Mouse (Mus musculus) MEL (cell line): ENCODE measurements around the gene Slc33a1. TPM values are rescaled to one million over a fixed set of nuclear protein-coding genes. Genes with fewer than 3 reads are reported as not detected.

Experiments used
- DNase-seq: peaks from one replicate; pipeline ENCODE4 v3.0.0; 2011; ENCODE audit warnings: low read depth, low spot score
- H3K27ac ChIP-seq: 2 replicates; pipeline ENCODE4 v1.5.1; 2012; ENCODE audit warnings: low read depth, mild to moderate bottlenecking, control low read depth, low read length, moderate library complexity; ENCODE audit not compliant: control insufficient read depth
- H3K27me3 ChIP-seq, 2 experiments: fragments of 150-350 bp in 1 of 2; sonication (generic) in 1 of 2; 2 replicates each; pipeline ENCODE4 v1.6.1; 2012; ENCODE audit warnings: low read length in 2 of 2, mild to moderate bottlenecking in 2 of 2, improper control_type of control experiment in 1 of 2, moderate library complexity in 1 of 2; ENCODE audit not compliant: insufficient read depth in 2 of 2, control insufficient read depth in 1 of 2
- H3K36me3 ChIP-seq, 2 experiments: 2 replicates each; pipeline ENCODE4 v1.6.1; 2012 to 2014; ENCODE audit warnings: low read length in 2 of 2, improper control_type of control experiment in 1 of 2, inconsistent platforms in 1 of 2, mild to moderate bottlenecking in 1 of 2; ENCODE audit not compliant: insufficient read depth in 2 of 2, control insufficient read depth in 1 of 2
- H3K4me1 ChIP-seq, 2 experiments: fragments of 150-350 bp in 1 of 2; sonication (generic) in 1 of 2; 2 replicates each; pipeline ENCODE4 v1.6.1; 2012; ENCODE audit warnings: low read length in 2 of 2, improper control_type of control experiment in 1 of 2, mild to moderate bottlenecking in 1 of 2; ENCODE audit not compliant: insufficient read depth in 2 of 2, control insufficient read depth in 1 of 2
- H3K4me3 ChIP-seq, 2 experiments: fragments of 150-350 bp in 1 of 2; sonication (generic) in 1 of 2; 2 replicates each; pipeline ENCODE4 v1.5.1; 2012; ENCODE audit warnings: low read depth in 2 of 2, low read length in 2 of 2, mild to moderate bottlenecking in 2 of 2, moderate library complexity in 2 of 2, control low read depth in 1 of 2, improper control_type of control experiment in 1 of 2; ENCODE audit not compliant: control insufficient read depth in 1 of 2, insufficient read depth in 1 of 2
- H3K79me2 ChIP-seq: 2 replicates; pipeline ENCODE4 v1.6.1; 2012; ENCODE audit warnings: mild to moderate bottlenecking, low read length, moderate library complexity; ENCODE audit not compliant: control insufficient read depth, poor library complexity, insufficient read depth
- H3K9ac ChIP-seq: 2 replicates; pipeline ENCODE4 v1.6.1; 2012; ENCODE audit warnings: low read depth, mild to moderate bottlenecking, control low read depth, low read length, moderate library complexity; ENCODE audit not compliant: control insufficient read depth, poor library complexity, severe bottlenecking
- H3K9me3 ChIP-seq: fragments of 150-350 bp; sonication (generic); replicated peaks from 2 replicates; pipeline ENCODE4 v1.6.1; 2012; ENCODE audit warnings: mild to moderate bottlenecking, low read length, improper control_type of control experiment, moderate library complexity; ENCODE audit not compliant: insufficient read depth
- ETS1 ChIP-seq: IDR thresholded peaks from 2 replicates; pipeline ENCODE4 v1.6.1; 2012; ENCODE audit warnings: low read depth, mild to moderate bottlenecking, inconsistent platforms, low read length, improper control_type of control experiment, moderate library complexity
- HCFC1 ChIP-seq: IDR thresholded peaks from 2 replicates; pipeline ENCODE4 v1.6.1; 2012; ENCODE audit warnings: low read depth, mild to moderate bottlenecking, inconsistent platforms, low read length, improper control_type of control experiment, moderate library complexity
- MYC ChIP-seq: IDR thresholded peaks from 2 replicates; pipeline ENCODE4 v1.6.1; 2011; ENCODE audit warnings: low read depth, mild to moderate bottlenecking, low read length, improper control_type of control experiment, moderate library complexity
- POLR2A ChIP-seq, 2 experiments: IDR thresholded peaks; 2 replicates each; pipeline ENCODE4 v1.6.1; 2011 to 2012; ENCODE audit warnings: low read length in 2 of 2, mild to moderate bottlenecking in 2 of 2, control low read depth in 1 of 2, improper control_type of control experiment in 1 of 2, low read depth in 1 of 2, moderate library complexity in 1 of 2; ENCODE audit not compliant: control insufficient read depth in 1 of 2, insufficient read depth in 1 of 2, poor library complexity in 1 of 2
- POLR2AphosphoS2 ChIP-seq: IDR thresholded peaks from 2 replicates; pipeline ENCODE4 v1.6.1; 2011; ENCODE audit warnings: low read length, improper control_type of control experiment
- SIN3A ChIP-seq: IDR thresholded peaks from 2 replicates; pipeline ENCODE4 v1.6.1; 2012; ENCODE audit warnings: low read length, improper control_type of control experiment, inconsistent platforms
- TBP ChIP-seq: IDR thresholded peaks from 2 replicates; pipeline ENCODE4 v1.8.0; 2011; ENCODE audit warnings: low read depth, low read length, improper control_type of control experiment
- UBTF ChIP-seq: IDR thresholded peaks from 2 replicates; pipeline ENCODE4 v1.6.1; 2012; ENCODE audit warnings: low read depth, mild to moderate bottlenecking, inconsistent platforms, low read length, improper control_type of control experiment, moderate library complexity, borderline replicate concordance; ENCODE audit not compliant: insufficient read depth
- ZC3H11A ChIP-seq: IDR thresholded peaks from 2 replicates; pipeline ENCODE4 v1.6.1; 2012; ENCODE audit warnings: low read depth, mild to moderate bottlenecking, inconsistent platforms, low read length, improper control_type of control experiment
- ZKSCAN1 ChIP-seq: IDR thresholded peaks from 2 replicates; pipeline ENCODE4 v1.6.1; 2012; ENCODE audit warnings: low read depth, mild to moderate bottlenecking, inconsistent platforms, low read length, improper control_type of control experiment, moderate library complexity
- ZMIZ1 ChIP-seq: IDR thresholded peaks from 2 replicates; pipeline ENCODE4 v1.6.1; 2012; ENCODE audit warnings: low read depth, mild to moderate bottlenecking, inconsistent platforms, low read length, improper control_type of control experiment, moderate library complexity
- ZNF384 ChIP-seq: IDR thresholded peaks from 2 replicates; pipeline ENCODE4 v1.6.1; 2012; ENCODE audit warnings: low read depth, mild to moderate bottlenecking, inconsistent platforms, low read length, improper control_type of control experiment
- polyA plus RNA-seq, 2 experiments: library from polyadenylated mRNA; stranded (reverse) in 1 of 2; unstranded in 1 of 2; fragments of >175 nt in 1 of 2; fragments of >200 nt in 1 of 2; gene quantifications; 2 replicates each; pipeline versions ENCODE4 v1.2.1 to v1.2.4; 2012; ENCODE audit warnings: low replicate concordance in 2 of 2, low read depth in 1 of 2; ENCODE audit not compliant: insufficient read length in 2 of 2, insufficient read depth in 1 of 2, missing spikeins in 1 of 2
- total RNA-seq: library from RNA; depleted of rRNA; stranded (reverse); fragments of 300-350 nt; gene quantifications from 2 replicates; pipeline ENCODE4 v1.2.3, GENCODE M21; 2012

The Slc33a1 gene
- total and polyA plus RNA-seq, 3 experiments: 27.2 to 123 (median 31.3) TPM

DNA sequence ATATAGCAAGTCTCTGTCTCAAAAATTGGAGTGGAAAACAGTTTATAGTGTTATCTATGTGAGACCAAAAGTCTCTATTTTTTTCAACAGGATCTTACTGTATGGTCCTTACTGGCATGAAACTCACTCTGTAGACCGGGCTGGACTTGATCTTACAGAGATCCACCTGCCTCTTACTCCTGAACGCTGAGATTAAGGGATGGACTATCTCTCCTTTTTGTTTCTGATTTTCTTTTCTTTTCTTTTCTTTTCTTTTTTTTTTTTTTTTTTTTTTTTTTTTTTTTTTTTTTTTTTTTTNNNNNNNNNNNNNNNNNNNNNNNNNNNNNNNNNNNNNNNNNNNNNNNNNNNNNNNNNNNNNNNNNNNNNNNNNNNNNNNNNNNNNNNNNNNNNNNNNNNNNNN is 1.4 kb upstream of the Slc33a1 start:
- Histone ChIP-seq H3K27me3 (no peaks in the 10 kb centered on the region), H3K79me2 (peaks cover 28% of the 10 kb centered on the region), H3K4me1 (peaks cover 7 to 9% of the 10 kb centered on the region in 2 experiments; a peak in 3 of 4 replicates), H3K9ac (no peak overlapping the region), H3K36me3 (peaks cover 0 to 26% of the 10 kb centered on the region in 2 experiments; a peak in 3 of 4 replicates), H3K4me3 (no peak overlapping the region), H3K27ac (no peak overlapping the region), H3K9me3 (no peaks in the 10 kb centered on the region)
- no peak for DNase-seq
- TF ChIP-seq ZNF384 (peak; percentile 48), ETS1 (no peak)

DNA sequence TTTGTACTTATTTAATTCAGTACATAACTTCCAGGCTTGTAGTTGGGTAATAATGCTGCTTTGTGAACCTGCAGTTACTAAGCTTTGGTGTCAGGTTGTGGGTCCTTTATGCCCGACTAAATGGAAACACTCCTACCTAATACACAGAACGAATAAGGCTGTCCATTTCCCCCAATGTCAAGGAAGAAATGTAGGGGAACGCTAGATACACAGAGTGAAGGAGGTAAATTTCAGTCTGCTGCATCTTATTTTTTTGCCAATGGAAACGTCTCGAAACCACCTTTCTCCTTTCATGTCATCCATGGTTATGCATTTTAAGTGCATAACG is 318 bp upstream of the Slc33a1 start:
- DNase-seq: no peak
- Histone ChIP-seq H3K9ac (peak overlapping the region; percentile 71), H3K27ac (peak overlapping the region; percentile 89)

DNA sequence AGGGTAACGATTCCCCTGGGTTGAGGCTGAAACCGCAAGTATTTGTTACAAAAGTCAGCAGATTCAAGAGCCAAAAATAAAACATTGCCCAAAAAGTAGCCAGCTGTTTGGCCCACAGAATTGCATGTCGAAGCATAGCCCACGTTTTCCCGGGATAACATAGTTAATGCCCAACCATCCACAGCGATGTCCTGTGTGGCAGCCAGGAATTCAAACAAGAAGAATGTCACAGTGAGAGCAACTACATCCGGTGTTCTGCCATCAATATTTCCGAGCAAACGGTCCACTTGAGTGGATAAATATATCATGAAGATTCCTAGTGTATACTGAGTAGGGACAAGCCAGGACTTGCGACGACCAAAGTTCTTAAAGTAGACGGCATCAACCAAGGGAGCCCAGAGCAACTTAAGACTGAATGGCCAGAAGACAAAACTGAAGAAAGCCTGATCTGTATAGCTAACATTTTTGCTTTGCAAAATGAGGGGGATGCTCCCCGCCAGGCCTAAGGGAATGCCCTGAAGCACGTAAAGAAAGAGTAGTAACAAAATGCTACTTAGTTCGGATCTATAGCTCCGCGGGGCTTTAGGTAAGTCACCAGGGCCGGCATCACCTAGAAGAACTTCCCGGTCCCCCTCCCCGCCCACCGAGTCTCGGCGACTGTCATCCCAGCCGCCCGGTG is 1.0 kb downstream of the Slc33a1 start:
- peaks cover 2 to 34% of the 10 kb centered on the region in 2 experiments for H3K36me3 ChIP-seq
- no peaks in the 10 kb centered on the region for H3K27me3 ChIP-seq
- peak overlapping the region; percentile 90 for H3K9ac ChIP-seq
- peaks cover 5 to 12% of the 10 kb centered on the region in 2 experiments for H3K4me1 ChIP-seq
- peak overlapping the region; percentile 61 for H3K27ac ChIP-seq
- 0 out of 2 replicates have a peak, but pooled peaks have one; percentile 7 for TF ChIP-seq UBTF
- no peak for TF ChIP-seq ZC3H11A
- TF ChIP-seq POLR2AphosphoS2: 0 out of 2 replicates have a peak, but pooled peaks have one; percentile 27
- TF ChIP-seq MYC: 0 out of 2 replicates have a peak, but pooled peaks have one; percentile 20
- TF ChIP-seq SIN3A: 0 out of 2 replicates have a peak, but pooled peaks have one; percentile 56
- TF ChIP-seq, all 39 proteins: peak for 4
- H3K79me2 ChIP-seq: peaks cover 33% of the 10 kb centered on the region
- DNase-seq: peak; percentile 64
- H3K4me3 ChIP-seq: peak overlapping the region; percentile 77 to 96
- H3K9me3 ChIP-seq: no peaks in the 10 kb centered on the region

More for the DNA sequence above, 318 bp upstream of the Slc33a1 start:
- Histone ChIP-seq H3K79me2 (peaks cover 31% of the 10 kb centered on the region), H3K4me1 (peaks cover 6 to 12% of the 10 kb centered on the region in 2 experiments; a peak in 3 of 4 replicates), H3K9me3 (no peaks in the 10 kb centered on the region), H3K36me3 (peaks cover 0 to 27% of the 10 kb centered on the region in 2 experiments; a peak in 3 of 4 replicates)
- TF ChIP-seq ZMIZ1 (peak; percentile 37; the same call in 1 of the 2 replicates), POLR2A (IDR thresholded peaks at IDR 0.05; ENCODE audit: control insufficient read depth in 1 of 2, insufficient read depth in 1 of 2, low read depth in 1 of 2, low read length in 2 of 2, poor library complexity in 1 of 2) (peak in 1 of 2 experiments; percentile 94; a peak in 1 of 4 replicates), TBP (peak; percentile 71; the same call in 1 of the 2 replicates), HCFC1 (no peak), ZKSCAN1 (no peak), POLR2AphosphoS2 (peak; percentile 82; the same call in 1 of the 2 replicates)
- TF ChIP-seq, all 39 proteins: peak for 4
- H3K27me3 ChIP-seq: no peaks in the 10 kb centered on the region
- peak overlapping the region; percentile 20 to 38 for H3K4me3 ChIP-seq
